Mouse (Mus musculus) liver, adult 2 months (tissue): ENCODE measurements around the gene Cda.

Experiments
- CTCF ChIP-seq: fragments of 200-500 bp; IDR thresholded peaks from 2 replicates; pipeline ENCODE4 v1.5.1; 2011; ENCODE audit warnings: low read depth, low read length, control low read depth
- POLR2A ChIP-seq: fragments of 200-500 bp; IDR thresholded peaks from 2 replicates; pipeline ENCODE4 v1.6.1; 2011; ENCODE audit warnings: low read length, control low read depth; ENCODE audit not compliant: insufficient read depth; ENCODE audit errors: extremely low read depth

- TF ChIP-seq CTCF, result no peak
- no peak for TF ChIP-seq POLR2A
These were observed 46.9 kb upstream of the Cda start for GRCm38 (mm10) chr4:138414725-138415124.
